Mouse (Mus musculus) kidney, adult 2 months (tissue): ENCODE data around the gene Vdr. TPM values are rescaled to one million over a fixed set of nuclear protein-coding genes. Genes with fewer than 3 reads are reported as not detected.

Experiments used
- DNase-seq: peaks from one replicate; pipeline ENCODE4 v3.0.0; 2021
- H3K27ac ChIP-seq: fragments of 200-500 bp; 2 replicates; pipeline ENCODE4 v1.5.1; 2012; ENCODE audit warnings: low read depth, low read length, control low read depth, inconsistent platforms; ENCODE audit not compliant: insufficient read depth
- H3K27me3 ChIP-seq: fragments of 200-500 bp; replicated peaks from 2 replicates; pipeline ENCODE4 v1.6.1; 2012; ENCODE audit warnings: mild to moderate bottlenecking, moderate library complexity, low read length, inconsistent platforms; ENCODE audit not compliant: control insufficient read depth, insufficient read depth
- H3K36me3 ChIP-seq: fragments of 200-500 bp; 2 replicates; pipeline ENCODE4 v1.6.1; 2012; ENCODE audit warnings: mild to moderate bottlenecking, moderate library complexity, low read length, inconsistent platforms; ENCODE audit not compliant: control insufficient read depth, insufficient read depth
- H3K4me1 ChIP-seq: fragments of 200-500 bp; 2 replicates; pipeline ENCODE4 v1.6.1; 2011; ENCODE audit warnings: low read length; ENCODE audit not compliant: control insufficient read depth, insufficient read depth
- H3K4me3 ChIP-seq: fragments of 200-500 bp; 2 replicates; pipeline ENCODE4 v1.5.1; 2011; ENCODE audit warnings: mild to moderate bottlenecking, low read depth, low read length, control low read depth; ENCODE audit not compliant: insufficient read depth
- CTCF ChIP-seq: fragments of 200-500 bp; conservative IDR thresholded peaks from 2 replicates; pipeline ENCODE4 v1.5.1; 2011; ENCODE audit warnings: low read depth, mild to moderate bottlenecking, control low read depth, low read length, moderate library complexity, mixed read lengths; ENCODE audit not compliant: insufficient read depth, insufficient read length
- POLR2A ChIP-seq: fragments of 200-500 bp; IDR thresholded peaks from one replicate; pipeline ENCODE4 v1.6.1; 2011; ENCODE audit warnings: low read depth, low read length, control low read depth
- WGBS: fragments of 180-500 bp; shearing (Covaris S2); methylation state at CpG from one replicate; pipeline ENCODE4 v1.1.7; 2018; 5-methylcytosine and 5-hydroxymethylcytosine counted together
- polyA plus RNA-seq: library from polyadenylated mRNA; depleted of rRNA; stranded (reverse); fragments of >200 nt; gene quantifications from 2 replicates; pipeline ENCODE4 v1.2.3, GENCODE M21; 2012

The Vdr gene
- polyA plus RNA-seq, 1 experiment, result 96.6 TPM

- Histone ChIP-seq H3K27ac (no peak overlapping the region; the same call in 1 of the 2 replicates), H3K4me1 (peaks cover 43% of the 10 kb centered on the region), H3K4me3 (no peak overlapping the region), H3K27me3 (no peaks in the 10 kb centered on the region), H3K36me3 (no peaks in the 10 kb centered on the region)
- no peak for DNase-seq
- WGBS, result 65% methylated on average over 2 of the region's 2 CpGs
- TF ChIP-seq CTCF, result no peak
- no peak for TF ChIP-seq POLR2A
Observed at GRCm38 (mm10) chr15:97941306-97941705, 30.9 kb upstream of the Vdr start.

GRCm38 (mm10) chr15:97940088-97940487, 29.7 kb upstream of the Vdr start:
- no peak for DNase-seq
- H3K36me3 ChIP-seq, result no peaks in the 10 kb centered on the region
- 90% methylated on average over 2 of the region's 2 CpGs for WGBS

GRCm38 (mm10) chr15:97938580-97938979, 28.1 kb upstream of the Vdr start:
- no peak overlapping the region for H3K4me3 ChIP-seq
- H3K27me3 ChIP-seq, result no peaks in the 10 kb centered on the region
- H3K36me3 ChIP-seq, result no peaks in the 10 kb centered on the region
- H3K27ac ChIP-seq, result peak overlapping the region; percentile 2; the same call in 1 of the 2 replicates
- WGBS, result 32% methylated on average over 6 of the region's 6 CpGs
- peak; percentile 83 for DNase-seq
- peaks cover 21% of the 10 kb centered on the region; the same call in 1 of the 2 replicates for H3K4me1 ChIP-seq
- TF ChIP-seq CTCF (no peak), POLR2A (no peak)

More at GRCm38 (mm10) chr15:97940088-97940487, 29.7 kb upstream of the Vdr start:
- no peaks in the 10 kb centered on the region for H3K27me3 ChIP-seq
- H3K27ac ChIP-seq, result no peak overlapping the region
- peaks cover 35% of the 10 kb centered on the region for H3K4me1 ChIP-seq
- TF ChIP-seq POLR2A (no peak), CTCF (no peak)
- no peak overlapping the region for H3K4me3 ChIP-seq

- WGBS, result 46% methylated on average over 12 of the region's 12 CpGs
- peaks cover 8% of the 10 kb centered on the region for H3K4me1 ChIP-seq
- no peak overlapping the region for H3K27ac ChIP-seq
- DNase-seq, result peak; percentile 46
- no peak overlapping the region for H3K4me3 ChIP-seq
- no peaks in the 10 kb centered on the region for H3K27me3 ChIP-seq
- TF ChIP-seq POLR2A (no peak), CTCF (no peak)
- H3K36me3 ChIP-seq, result no peaks in the 10 kb centered on the region
Observed at GRCm38 (mm10) chr15:97932441-97932840, 22.0 kb upstream of the Vdr start.

- no peak for DNase-seq
- Histone ChIP-seq H3K36me3 (no peaks in the 10 kb centered on the region), H3K27me3 (no peaks in the 10 kb centered on the region), H3K4me3 (no peak overlapping the region), H3K4me1 (peaks cover 17% of the 10 kb centered on the region), H3K27ac (no peak overlapping the region)
- TF ChIP-seq POLR2A (no peak), CTCF (no peak)
- WGBS, result 51% methylated on average over 13 of the region's 13 CpGs
Observed at GRCm38 (mm10) chr15:97929259-97929824, 18.9 kb upstream of the Vdr start.

GRCm38 (mm10) chr15:97927821-97928220, 17.4 kb upstream of the Vdr start:
- TF ChIP-seq CTCF (no peak), POLR2A (no peak)
- 43% methylated on average over 6 of the region's 6 CpGs for WGBS
- no peak overlapping the region for H3K4me3 ChIP-seq
- H3K27ac ChIP-seq, result peak overlapping the region; percentile 82
- H3K27me3 ChIP-seq, result no peaks in the 10 kb centered on the region
- no peaks in the 10 kb centered on the region for H3K36me3 ChIP-seq
- DNase-seq, result peak; percentile 14
- peaks cover 17% of the 10 kb centered on the region for H3K4me1 ChIP-seq

GRCm38 (mm10) chr15:97927018-97927417, 16.6 kb upstream of the Vdr start:
- no peaks in the 10 kb centered on the region for H3K27me3 ChIP-seq
- peak overlapping the region; percentile 82; the same call in 1 of the 2 replicates for H3K27ac ChIP-seq
- no peak for TF ChIP-seq POLR2A
- no peak for TF ChIP-seq CTCF
- peak; percentile 80 for DNase-seq
- H3K36me3 ChIP-seq, result no peaks in the 10 kb centered on the region
- H3K4me3 ChIP-seq, result no peak overlapping the region
- 21% methylated on average over 4 of the region's 4 CpGs for WGBS
- H3K4me1 ChIP-seq, result peaks cover 17% of the 10 kb centered on the region
